Mouse (Mus musculus): ENCODE results near the gene Myh7b. TPM values are rescaled to one million over a fixed set of nuclear protein-coding genes. Genes with fewer than 3 reads are reported as not detected.

Gene Myh7b
- polyA plus RNA-seq (2015; fragmentation: Nextera tagmentation; extraction: Ambion mirVana), result 0.64 and 1.2 TPM in 2 replicates

- no peak within 1 kb of the TSS for H3K4me2 ChIP-seq
- peaks cover 4% of the 10 kb centered on the region; the same call in 1 of the 2 replicates for H3K4me1 ChIP-seq
- H3K27me3 ChIP-seq (replicated peaks), result 0 out of 2 replicates have a peak, but pooled peaks cover 6% of the 10 kb centered on the region
- ATAC-seq (replicated peaks), result no peak
- H3K9ac ChIP-seq, result no peak within 1 kb of the TSS
- H3K36me3 ChIP-seq (replicated peaks), result no peaks in the 10 kb centered on the region
- H3K4me3 ChIP-seq, result no peak within 1 kb of the TSS
- H3K27ac ChIP-seq, result no peak within 1 kb of the TSS
- H3K9me3 ChIP-seq, result no peaks in the 10 kb centered on the region
- 36% methylated on average over 4 of the region's 4 CpGs for WGBS
Observed at GRCm38 (mm10) chr2:155610978-155611377, at the start of gene Myh7b. Myh7b (plus strand) TSS chr2:155611212.

- H3K9ac ChIP-seq, result no peak overlapping the region
- no peak overlapping the region for H3K4me3 ChIP-seq
- WGBS, result 50% methylated on average over 1 of the region's 1 CpGs
- H3K9me3 ChIP-seq, result no peaks in the 10 kb centered on the region
- no peak for ATAC-seq (replicated peaks)
- H3K4me2 ChIP-seq, result no peak overlapping the region
- H3K27ac ChIP-seq, result no peak overlapping the region
- H3K4me1 ChIP-seq, result no peaks in the 10 kb centered on the region
- no peaks in the 10 kb centered on the region; the same call in 1 of the 2 replicates for H3K36me3 ChIP-seq (replicated peaks)
- no peaks in the 10 kb centered on the region for H3K27me3 ChIP-seq (replicated peaks)
Observed at GRCm38 (mm10) chr2:155562209-155562608, 48.8 kb upstream of the Myh7b start.

GRCm38 (mm10) chr2:155562934-155563333, 48.1 kb upstream of the Myh7b start:
- Histone ChIP-seq H3K4me2 (no peak overlapping the region), H3K27me3 (replicated peaks) (no peaks in the 10 kb centered on the region), H3K36me3 (replicated peaks) (no peaks in the 10 kb centered on the region; the same call in 1 of the 2 replicates), H3K4me1 (no peaks in the 10 kb centered on the region), H3K4me3 (no peak overlapping the region), H3K9me3 (no peaks in the 10 kb centered on the region), H3K9ac (no peak overlapping the region), H3K27ac (no peak overlapping the region)
- 83% methylated on average over 4 of the region's 4 CpGs for WGBS
- ATAC-seq (replicated peaks), result no peak

- H3K4me2 ChIP-seq, result no peak overlapping the region
- no peak overlapping the region for H3K9ac ChIP-seq
- no peak for ATAC-seq (replicated peaks)
- no peaks in the 10 kb centered on the region for H3K9me3 ChIP-seq
- no peak overlapping the region for H3K4me3 ChIP-seq
- no peaks in the 10 kb centered on the region for H3K36me3 ChIP-seq (replicated peaks)
- H3K27ac ChIP-seq, result no peak overlapping the region
- WGBS, result 87% methylated on average over 5 of the region's 5 CpGs
- H3K4me1 ChIP-seq, result no peaks in the 10 kb centered on the region
- H3K27me3 ChIP-seq (replicated peaks), result no peaks in the 10 kb centered on the region
Observed at GRCm38 (mm10) chr2:155567751-155568150, 43.3 kb upstream of the Myh7b start.

- Histone ChIP-seq H3K27ac (no peak overlapping the region), H3K9ac (no peak overlapping the region), H3K27me3 (replicated peaks) (no peaks in the 10 kb centered on the region), H3K36me3 (replicated peaks) (no peaks in the 10 kb centered on the region), H3K4me2 (no peak overlapping the region), H3K4me3 (no peak overlapping the region), H3K4me1 (no peaks in the 10 kb centered on the region), H3K9me3 (no peaks in the 10 kb centered on the region)
- WGBS, result 12% methylated on average over 3 of the region's 3 CpGs
- ATAC-seq (replicated peaks), result no peak
Observed at GRCm38 (mm10) chr2:155569223-155569807, 41.7 kb upstream of the Myh7b start.

GRCm38 (mm10) chr2:155573001-155573400, 38.0 kb upstream of the Myh7b start:
- Histone ChIP-seq H3K36me3 (replicated peaks) (no peaks in the 10 kb centered on the region), H3K27me3 (replicated peaks) (no peaks in the 10 kb centered on the region), H3K4me2 (no peak overlapping the region), H3K9ac (no peak overlapping the region), H3K4me3 (no peak overlapping the region), H3K4me1 (no peaks in the 10 kb centered on the region), H3K9me3 (no peaks in the 10 kb centered on the region), H3K27ac (no peak overlapping the region)
- no peak for ATAC-seq (replicated peaks)
- WGBS, result 91% methylated on average over 9 of the region's 9 CpGs

- Histone ChIP-seq H3K9ac (no peak overlapping the region), H3K4me1 (no peaks in the 10 kb centered on the region), H3K27me3 (replicated peaks) (no peaks in the 10 kb centered on the region), H3K36me3 (replicated peaks) (no peaks in the 10 kb centered on the region), H3K9me3 (no peaks in the 10 kb centered on the region), H3K4me2 (no peak overlapping the region), H3K4me3 (no peak overlapping the region), H3K27ac (no peak overlapping the region)
- WGBS, result 95% methylated on average over 7 of the region's 7 CpGs
- ATAC-seq (replicated peaks), result no peak
Observed at GRCm38 (mm10) chr2:155573996-155574395, 37.0 kb upstream of the Myh7b start.

- H3K36me3 ChIP-seq (replicated peaks), result no peaks in the 10 kb centered on the region
- WGBS, result 85% methylated on average over 4 of the region's 4 CpGs
- H3K4me3 ChIP-seq, result no peak overlapping the region
- H3K9ac ChIP-seq, result no peak overlapping the region
- no peak overlapping the region for H3K27ac ChIP-seq
- no peaks in the 10 kb centered on the region for H3K4me1 ChIP-seq
- no peaks in the 10 kb centered on the region for H3K27me3 ChIP-seq (replicated peaks)
- H3K4me2 ChIP-seq, result no peak overlapping the region
- ATAC-seq (replicated peaks), result no peak
- no peaks in the 10 kb centered on the region for H3K9me3 ChIP-seq
Observed at GRCm38 (mm10) chr2:155574700-155575099, 36.3 kb upstream of the Myh7b start.

GRCm38 (mm10) chr2:155576656-155577055, 34.4 kb upstream of the Myh7b start:
- no peaks in the 10 kb centered on the region for H3K36me3 ChIP-seq (replicated peaks)
- ATAC-seq (replicated peaks), result no peak
- H3K9ac ChIP-seq, result no peak overlapping the region
- H3K4me1 ChIP-seq, result no peaks in the 10 kb centered on the region
- H3K9me3 ChIP-seq, result no peaks in the 10 kb centered on the region
- no peak overlapping the region for H3K4me2 ChIP-seq
- H3K27me3 ChIP-seq (replicated peaks), result no peaks in the 10 kb centered on the region
- H3K4me3 ChIP-seq, result no peak overlapping the region
- WGBS, result 89% methylated on average over 9 of the region's 9 CpGs
- no peak overlapping the region for H3K27ac ChIP-seq

- Histone ChIP-seq H3K27me3 (replicated peaks) (no peaks in the 10 kb centered on the region), H3K9ac (no peak overlapping the region), H3K4me1 (no peaks in the 10 kb centered on the region), H3K36me3 (replicated peaks) (no peaks in the 10 kb centered on the region), H3K4me3 (no peak overlapping the region), H3K4me2 (no peak overlapping the region), H3K9me3 (no peaks in the 10 kb centered on the region), H3K27ac (no peak overlapping the region)
- 92% methylated on average over 3 of the region's 3 CpGs for WGBS
- no peak for ATAC-seq (replicated peaks)
Observed at GRCm38 (mm10) chr2:155580331-155580730, 30.7 kb upstream of the Myh7b start.

GRCm38 (mm10) chr2:155582384-155582995, 28.5 kb upstream of the Myh7b start:
- H3K4me2 ChIP-seq, result no peak overlapping the region
- no peaks in the 10 kb centered on the region for H3K4me1 ChIP-seq
- H3K27me3 ChIP-seq (replicated peaks), result no peaks in the 10 kb centered on the region
- 82% methylated on average over 4 of the region's 4 CpGs for whole genome bisulfite sequencing
- H3K27ac ChIP-seq, result no peak overlapping the region
- no peak overlapping the region for H3K9ac ChIP-seq
- no peak overlapping the region for H3K4me3 ChIP-seq
- no peak for ATAC-seq (replicated peaks)
- H3K9me3 ChIP-seq, result no peaks in the 10 kb centered on the region
- H3K36me3 ChIP-seq (replicated peaks), result no peaks in the 10 kb centered on the region

GRCm38 (mm10) chr2:155582996-155583395, 28.0 kb upstream of the Myh7b start:
- H3K4me1 ChIP-seq, result no peaks in the 10 kb centered on the region
- no peak overlapping the region for H3K4me3 ChIP-seq
- no peaks in the 10 kb centered on the region for H3K27me3 ChIP-seq (replicated peaks)
- H3K27ac ChIP-seq, result no peak overlapping the region
- ATAC-seq (replicated peaks), result no peak
- no peak overlapping the region for H3K4me2 ChIP-seq
- no peak overlapping the region for H3K9ac ChIP-seq
- H3K36me3 ChIP-seq (replicated peaks), result no peaks in the 10 kb centered on the region
- H3K9me3 ChIP-seq, result no peaks in the 10 kb centered on the region
- 86% methylated on average over 5 of the region's 5 CpGs for WGBS

- no peak overlapping the region for H3K4me2 ChIP-seq
- H3K4me1 ChIP-seq, result no peaks in the 10 kb centered on the region
- WGBS, result 41% methylated on average over 5 of the region's 5 CpGs
- H3K27ac ChIP-seq, result no peak overlapping the region
- no peak overlapping the region for H3K4me3 ChIP-seq
- no peak for ATAC-seq (replicated peaks)
- H3K9me3 ChIP-seq, result no peaks in the 10 kb centered on the region
- H3K36me3 ChIP-seq (replicated peaks), result no peaks in the 10 kb centered on the region
- H3K9ac ChIP-seq, result no peak overlapping the region
- H3K27me3 ChIP-seq (replicated peaks), result no peaks in the 10 kb centered on the region
Observed at GRCm38 (mm10) chr2:155583927-155584530, 27.0 kb upstream of the Myh7b start.
